ENCODE assay signal across 10 mouse cellular contexts in genomic region chr9:114842269-114842668, GRCm38 (mm10). TPM values are rescaled to one million over a fixed set of nuclear protein-coding genes. Genes with fewer than 3 reads are reported as not detected.
DNase-seq lines count a peak whose midpoint lies in the region; ATAC-seq and TF ChIP-seq lines count a peak whose summit lies in the region.
"Had no signal": no experiment of that assay in that cellular context is flagged by ENCODE, and none has a peak within 500 bp of the region (broad histone marks: within the 10 kb centered on the region; RNA-seq: fewer than 3 reads in every experiment).

No protein-coding gene starts in this region.

- ATAC-seq in midbrain, embryonic 12.5 days (ENCODE audit: low FRiP score, low read depth): no peak
- no peak for ATAC-seq in midbrain, postnatal 0 days (ENCODE audit: low FRiP score)
- peak; percentile 34 for ATAC-seq in liver, embryonic 15.5 days (ENCODE audit: insufficient read depth)
- ATAC-seq in stomach, embryonic 16.5 days (ENCODE audit: insufficient read depth, low FRiP score): peak; percentile 12; the same call in 1 of the 2 replicates
- ATAC-seq: inflammation-experienced regulatory T-cells, adult 6 months had no signal

- intact Hi-C loops in gastrocnemius, postnatal 36 days (cut with DNase I): no loop called here

- TF ChIP-seq CTCF in midbrain, postnatal 0 days (IDR thresholded peaks at IDR 0.05): no peak

- 0 out of 2 replicates have a peak overlapping the region, but pooled peaks have one; percentile 97 for H3K4me2 ChIP-seq in midbrain, embryonic 12.5 days (replicated peaks)
- H3K4me2 ChIP-seq in midbrain, postnatal 0 days (ENCODE audit: low read depth, low read length, poor library complexity, severe bottlenecking): no peak overlapping the region
- H3K4me2 ChIP-seq in liver, embryonic 15.5 days: peak overlapping the region; percentile 68
- peak overlapping the region; percentile 91 for H3K4me2 ChIP-seq in stomach, embryonic 16.5 days (ENCODE audit: low read depth, low read length)

- no peak overlapping the region for H3K27ac ChIP-seq in midbrain, embryonic 12.5 days (replicated peaks)
- no peak overlapping the region for H3K27ac ChIP-seq in midbrain, postnatal 0 days (ENCODE audit: low read depth, low read length)
- H3K27ac ChIP-seq in liver, embryonic 15.5 days (replicated peaks): peak overlapping the region; percentile 75
- H3K27ac ChIP-seq in stomach, embryonic 16.5 days (ENCODE audit: low read length): peak overlapping the region; percentile 87

- H3K36me3 ChIP-seq in midbrain, embryonic 12.5 days: no peaks in the 10 kb centered on the region
- H3K36me3 ChIP-seq in midbrain, postnatal 0 days (ENCODE audit: insufficient read depth, low read length): no peaks in the 10 kb centered on the region
- 0 out of 2 replicates have a peak, but pooled peaks cover 6% of the 10 kb centered on the region for H3K36me3 ChIP-seq in liver, embryonic 15.5 days (replicated peaks)
- H3K36me3 ChIP-seq in stomach, embryonic 16.5 days (ENCODE audit: control insufficient read depth, insufficient read depth, low read length): no peaks in the 10 kb centered on the region

- H3K9me3 ChIP-seq in midbrain, embryonic 12.5 days: no peaks in the 10 kb centered on the region
- no peaks in the 10 kb centered on the region for H3K9me3 ChIP-seq in midbrain, postnatal 0 days (ENCODE audit: low read length)
- no peaks in the 10 kb centered on the region for H3K9me3 ChIP-seq in liver, embryonic 15.5 days (replicated peaks)
- H3K9me3 ChIP-seq in stomach, embryonic 16.5 days (replicated peaks; ENCODE audit: control insufficient read depth, low read length): no peaks in the 10 kb centered on the region

- H3K4me1 ChIP-seq in midbrain, embryonic 12.5 days: peaks cover 8% of the 10 kb centered on the region
- H3K4me1 ChIP-seq in midbrain, postnatal 0 days (ENCODE audit: insufficient read depth, low read length): no peaks in the 10 kb centered on the region
- H3K4me1 ChIP-seq in liver, embryonic 15.5 days (replicated peaks): peaks cover 2% of the 10 kb centered on the region; the same call in 1 of the 2 replicates
- peaks cover 4% of the 10 kb centered on the region; the same call in 1 of the 2 replicates for H3K4me1 ChIP-seq in stomach, embryonic 16.5 days (ENCODE audit: control insufficient read depth, insufficient read depth, low read length)

- H3K27me3 ChIP-seq in midbrain, embryonic 12.5 days: peaks cover 48% of the 10 kb centered on the region
- peaks cover 17% of the 10 kb centered on the region; the same call in 1 of the 2 replicates for H3K27me3 ChIP-seq in midbrain, postnatal 0 days (ENCODE audit: insufficient read depth, low read length)
- H3K27me3 ChIP-seq in liver, embryonic 15.5 days: peaks cover 37% of the 10 kb centered on the region
- peaks cover 3% of the 10 kb centered on the region; the same call in 1 of the 2 replicates for H3K27me3 ChIP-seq in stomach, embryonic 16.5 days (ENCODE audit: control insufficient read depth, insufficient read depth, low read length)

- WGBS in midbrain, embryonic 12.5 days: 74% methylated on average over 7 of the region's 7 CpGs
- 81% methylated on average over 7 of the region's 7 CpGs for WGBS in midbrain, postnatal 0 days
- WGBS in liver, embryonic 15.5 days (ENCODE audit: insufficient replicate concordance): 53% methylated on average over 7 of the region's 7 CpGs
- 62% methylated on average over 7 of the region's 7 CpGs for WGBS in stomach, embryonic 16.5 days

- H3K9ac ChIP-seq in midbrain, embryonic 12.5 days (replicated peaks): no peak overlapping the region
- no peak overlapping the region for H3K9ac ChIP-seq in midbrain, postnatal 0 days (replicated peaks; ENCODE audit: low read length, poor library complexity, severe bottlenecking)
- no peak overlapping the region for H3K9ac ChIP-seq in liver, embryonic 15.5 days
- peak overlapping the region; percentile 81 for H3K9ac ChIP-seq in stomach, embryonic 16.5 days (ENCODE audit: low read length)

- H3K4me3 ChIP-seq in midbrain, embryonic 12.5 days: no peak overlapping the region
- H3K4me3 ChIP-seq in midbrain, postnatal 0 days (ENCODE audit: low read depth, low read length): no peak overlapping the region
- H3K4me3 ChIP-seq in liver, embryonic 15.5 days (replicated peaks): peak overlapping the region; percentile 62; the same call in 1 of the 2 replicates
- H3K4me3 ChIP-seq in stomach, embryonic 16.5 days (replicated peaks; ENCODE audit: low read length): peak overlapping the region; percentile 69

- peak; percentile 13 for DNase-seq in gastrocnemius, adult 18-20 months (ENCODE audit: low spot score)
- DNase-seq in gastrocnemius, postnatal 36 days: no peak
- no peak for DNase-seq in midbrain, postnatal 0 days (ENCODE audit: low spot score)
- DNase-seq in layer of hippocampus, postnatal 36 days: no peak
- DNase-seq in MN1 (ENCODE audit: low spot score): no peak
- DNase-seq: B cell, adult 2 months had no signal

RNA-seq across cellular contexts. Expression of gene Cmtm8, which starts 1.7 kb away (rescaled TPM):
- total RNA-seq in gastrocnemius, adult 18-20 months (2021): 1 to 10 TPM; 2.0 to 2.3 TPM
- total RNA-seq in gastrocnemius, postnatal 36 days (2021): 1 to 10 TPM; 2.4 to 3.0 TPM
- 13.2 and 14.9 TPM in 2 replicates for polyA plus RNA-seq in midbrain, embryonic 12.5 days (2016; fragmentation: Nextera tagmentation; extraction: Ambion mirVana)
- total RNA-seq in midbrain, postnatal 0 days (2014; rRNA removed): 1.1 and 4.2 TPM in 2 replicates
- 4.1 and 6.4 TPM in 2 replicates for polyA plus RNA-seq in midbrain, postnatal 0 days (2015; fragmentation: Nextera tagmentation; extraction: Ambion mirVana)
- 37.5 and 47.3 TPM in 2 replicates for polyA plus RNA-seq in liver, embryonic 15.5 days (2015; fragmentation: Nextera tagmentation; extraction: Ambion mirVana)
- 59.5 and 65.6 TPM in 2 replicates for polyA plus RNA-seq in stomach, embryonic 16.5 days (2015; fragmentation: Nextera tagmentation; extraction: Ambion mirVana)
- 1 to 10 TPM; 2.4 to 2.7 TPM for total RNA-seq in layer of hippocampus, postnatal 36 days (2021)
- polyA plus RNA-seq: inflammation-experienced regulatory T-cells, adult 6 months had no signal

Comparison
In these comparisons a context has a peak if more than half of its experiments do, and no peak if none do; other contexts are left out.
1. ATAC-seq: peak in liver, embryonic 15.5 days (single experiment) and stomach, embryonic 16.5 days (single experiment); none in midbrain, embryonic 12.5 days (single experiment) and midbrain, postnatal 0 days (single experiment).
2. H3K27ac ChIP-seq: peak in liver, embryonic 15.5 days (single experiment) and stomach, embryonic 16.5 days (single experiment); none in midbrain, embryonic 12.5 days (single experiment) and midbrain, postnatal 0 days (single experiment).
3. H3K4me3 ChIP-seq: peak in liver, embryonic 15.5 days (single experiment) and stomach, embryonic 16.5 days (single experiment); none in midbrain, embryonic 12.5 days (single experiment) and midbrain, postnatal 0 days (single experiment).